Mouse (Mus musculus) right cerebral cortex, postnatal 36 days (tissue): ENCODE data around the gene D10Wsu102e.
"Not testable (repeated sequence)": the region's sequence is repeated elsewhere in the genome, so short reads cannot be mapped to it uniquely, and the experiment has no call there.

Experiments
- DNase-seq, 2 experiments: peaks; one replicate each; pipeline ENCODE4 v3.0.0; 2022; ENCODE audit warnings: low spot score in 2 of 2, mixed read lengths in 1 of 2

D10Wsu102e gene

GRCm38 (mm10) chr10:83385330-83385910, 25.4 kb downstream of the D10Wsu102e start:
- DNase-seq = no peak

- DNase-seq = no peak
Observed at GRCm38 (mm10) chr10:83397336-83397735, 37.3 kb downstream of the D10Wsu102e start.

GRCm38 (mm10) chr10:83400896-83401295, 40.9 kb downstream of the D10Wsu102e start:
- not testable (repeated sequence) for DNase-seq

- DNase-seq = no peak
Observed at GRCm38 (mm10) chr10:83405031-83405430, 45.0 kb downstream of the D10Wsu102e start.

- DNase-seq = no peak
Observed at GRCm38 (mm10) chr10:83405711-83406110, 45.7 kb downstream of the D10Wsu102e start.

GRCm38 (mm10) chr10:83407141-83407540, 47.1 kb downstream of the D10Wsu102e start:
- DNase-seq = no peak

GRCm38 (mm10) chr10:83418466-83418865, 58.4 kb downstream of the D10Wsu102e start:
- DNase-seq = not testable (repeated sequence)

- DNase-seq = no peak
Observed at GRCm38 (mm10) chr10:83448582-83448981, 88.6 kb downstream of the D10Wsu102e start.

- no peak for DNase-seq
Observed at GRCm38 (mm10) chr10:83457531-83457930, 97.5 kb downstream of the D10Wsu102e start.

GRCm38 (mm10) chr10:83475226-83475625, 115.2 kb downstream of the D10Wsu102e start:
- DNase-seq = no peak

- DNase-seq = peak; percentile 2 to 19
Observed at GRCm38 (mm10) chr10:83477286-83477685, 117.3 kb downstream of the D10Wsu102e start.

GRCm38 (mm10) chr10:83490506-83490905, 130.5 kb downstream of the D10Wsu102e start:
- no peak for DNase-seq

GRCm38 (mm10) chr10:83497321-83497720, 137.3 kb downstream of the D10Wsu102e start:
- no peak for DNase-seq

GRCm38 (mm10) chr10:83508962-83509660, 149.1 kb downstream of the D10Wsu102e start:
- DNase-seq = no peak

- no peak for DNase-seq
Observed at GRCm38 (mm10) chr10:83511304-83511703, 151.3 kb downstream of the D10Wsu102e start.

- DNase-seq = no peak
Observed at GRCm38 (mm10) chr10:83513736-83514135, 153.7 kb downstream of the D10Wsu102e start.

- no peak for DNase-seq
Observed at GRCm38 (mm10) chr10:83520990-83521389, 161.0 kb downstream of the D10Wsu102e start.

- not testable (repeated sequence) for DNase-seq
Observed at GRCm38 (mm10) chr10:83524238-83524637, 164.2 kb downstream of the D10Wsu102e start.

GRCm38 (mm10) chr10:83530384-83530967, 170.5 kb downstream of the D10Wsu102e start:
- DNase-seq = no peak

GRCm38 (mm10) chr10:83533258-83533909, 173.4 kb downstream of the D10Wsu102e start:
- DNase-seq = peak; percentile 74 to 81

- no peak for DNase-seq
Observed at GRCm38 (mm10) chr10:83533910-83534283, 173.9 kb downstream of the D10Wsu102e start, which contains the start of gene Aldh1l2. Aldh1l2 (minus strand) TSS chr10:83534140.

GRCm38 (mm10) chr10:83536436-83536835, 176.4 kb downstream of the D10Wsu102e start:
- no peak for DNase-seq
